Mouse (Mus musculus): ENCODE data around the gene Cnot11. TPM values are rescaled to one million over a fixed set of nuclear protein-coding genes. Genes with fewer than 3 reads are reported as not detected.
A peak's percentile ranks its signal among the peaks of the same experiment; 100 is the strongest.

The Cnot11 gene
- polyA plus RNA-seq, 2 experiments = 23.8 to 30.6 TPM

GRCm38 (mm10) chr1:39533917-39534316, 875 bp upstream of the Cnot11 start:
- peaks cover 17% of the 10 kb centered on the region for H3K36me3 ChIP-seq (ENCODE audit: control insufficient read depth, insufficient read depth, low read length)
- H3K9ac ChIP-seq (ENCODE audit: low read depth, low read length, severe bottlenecking) = no peak overlapping the region
- 31% methylated on average over 3 of the region's 3 CpGs for WGBS
- no peaks in the 10 kb centered on the region for H3K27me3 ChIP-seq (ENCODE audit: control insufficient read depth, insufficient read depth, low read length)
- no peaks in the 10 kb centered on the region for H3K9me3 ChIP-seq (ENCODE audit: control insufficient read depth, low read length)
- DNase-seq (ENCODE audit: low spot score) = no peak
- no peak for ATAC-seq (ENCODE audit: low FRiP score, low read depth)
- H3K4me2 ChIP-seq (replicated peaks; ENCODE audit: low read depth, low read length, severe bottlenecking) = no peak overlapping the region
- no peak for TF ChIP-seq POLR2A (IDR thresholded peaks at IDR 0.05; ENCODE audit: borderline replicate concordance, extremely low read depth, insufficient read depth, insufficient read length)
- no peak overlapping the region for H3K27ac ChIP-seq (replicated peaks; ENCODE audit: low read depth, low read length)
- H3K4me1 ChIP-seq (ENCODE audit: control insufficient read depth, insufficient read depth, low read length) = peaks cover 18% of the 10 kb centered on the region
- no peak overlapping the region for H3K4me3 ChIP-seq (replicated peaks; ENCODE audit: low read length)

GRCm38 (mm10) chr1:39535515-39536311, 921 bp downstream of the Cnot11 start:
- peaks cover 18% of the 10 kb centered on the region for H3K4me1 ChIP-seq (ENCODE audit: control insufficient read depth, insufficient read depth, low read length)
- under 1% methylated on average over 84 of the region's 100 CpGs for WGBS
- ATAC-seq (ENCODE audit: low FRiP score, low read depth) = peak; percentile 93
- peak; percentile 97 for DNase-seq (ENCODE audit: low spot score)
- peak overlapping the region; percentile 88 for H3K27ac ChIP-seq (replicated peaks; ENCODE audit: low read depth, low read length)
- peak overlapping the region; percentile 67 for H3K4me2 ChIP-seq (replicated peaks; ENCODE audit: low read depth, low read length, severe bottlenecking)
- H3K9me3 ChIP-seq (ENCODE audit: control insufficient read depth, low read length) = peaks cover 8% of the 10 kb centered on the region
- H3K4me3 ChIP-seq (replicated peaks; ENCODE audit: low read length) = peak overlapping the region; percentile 92
- no peaks in the 10 kb centered on the region for H3K27me3 ChIP-seq (ENCODE audit: control insufficient read depth, insufficient read depth, low read length)
- peaks cover 35% of the 10 kb centered on the region for H3K36me3 ChIP-seq (ENCODE audit: control insufficient read depth, insufficient read depth, low read length)
- H3K9ac ChIP-seq (ENCODE audit: low read depth, low read length, severe bottlenecking) = peak overlapping the region; percentile 91
- TF ChIP-seq POLR2A (IDR thresholded peaks at IDR 0.05; ENCODE audit: borderline replicate concordance, extremely low read depth, insufficient read depth, insufficient read length) = peak; percentile 54; the same call in 1 of the 2 replicates

- H3K27ac ChIP-seq (replicated peaks; ENCODE audit: low read depth, low read length) = no peak overlapping the region
- DNase-seq (ENCODE audit: low spot score) (no peak), ATAC-seq (ENCODE audit: low FRiP score, low read depth) (no peak)
- peaks cover 18% of the 10 kb centered on the region for H3K4me1 ChIP-seq (ENCODE audit: control insufficient read depth, insufficient read depth, low read length)
- peak overlapping the region; percentile 67 for H3K4me2 ChIP-seq (replicated peaks; ENCODE audit: low read depth, low read length, severe bottlenecking)
- peak overlapping the region; percentile 91 for H3K9ac ChIP-seq (ENCODE audit: low read depth, low read length, severe bottlenecking)
- H3K27me3 ChIP-seq (ENCODE audit: control insufficient read depth, insufficient read depth, low read length) = no peaks in the 10 kb centered on the region
- peaks cover 8% of the 10 kb centered on the region for H3K9me3 ChIP-seq (ENCODE audit: control insufficient read depth, low read length)
- peak overlapping the region; percentile 92 for H3K4me3 ChIP-seq (replicated peaks; ENCODE audit: low read length)
- 38% methylated on average over 7 of the region's 7 CpGs for WGBS
- no peak for TF ChIP-seq POLR2A (IDR thresholded peaks at IDR 0.05; ENCODE audit: borderline replicate concordance, extremely low read depth, insufficient read depth, insufficient read length)
- H3K36me3 ChIP-seq (ENCODE audit: control insufficient read depth, insufficient read depth, low read length) = peaks cover 41% of the 10 kb centered on the region
Observed at GRCm38 (mm10) chr1:39536701-39537100, 1.9 kb downstream of the Cnot11 start.

- Histone ChIP-seq H3K4me3 (replicated peaks; ENCODE audit: low read length) (no peak overlapping the region), H3K4me2 (replicated peaks; ENCODE audit: low read depth, low read length, severe bottlenecking) (no peak overlapping the region), H3K9me3 (ENCODE audit: control insufficient read depth, low read length) (peaks cover 8% of the 10 kb centered on the region), H3K9ac (ENCODE audit: low read depth, low read length, severe bottlenecking) (no peak overlapping the region), H3K36me3 (ENCODE audit: control insufficient read depth, insufficient read depth, low read length) (peaks cover 51% of the 10 kb centered on the region), H3K4me1 (ENCODE audit: control insufficient read depth, insufficient read depth, low read length) (peaks cover 18% of the 10 kb centered on the region), H3K27me3 (ENCODE audit: control insufficient read depth, insufficient read depth, low read length) (no peaks in the 10 kb centered on the region), H3K27ac (replicated peaks; ENCODE audit: low read depth, low read length) (no peak overlapping the region)
- DNase-seq (ENCODE audit: low spot score) = no peak
- no peak for ATAC-seq (ENCODE audit: low FRiP score, low read depth)
- 88% methylated on average over 10 of the region's 10 CpGs for WGBS
- TF ChIP-seq POLR2A (IDR thresholded peaks at IDR 0.05; ENCODE audit: borderline replicate concordance, extremely low read depth, insufficient read depth, insufficient read length) = no peak
Observed at GRCm38 (mm10) chr1:39537631-39538380, 3.0 kb downstream of the Cnot11 start.

GRCm38 (mm10) chr1:39540592-39540991, 5.8 kb downstream of the Cnot11 start:
- no peaks in the 10 kb centered on the region for H3K27me3 ChIP-seq (ENCODE audit: control insufficient read depth, insufficient read depth, low read length)
- H3K9me3 ChIP-seq (ENCODE audit: control insufficient read depth, low read length) = peaks cover 8% of the 10 kb centered on the region
- no peak overlapping the region for H3K4me3 ChIP-seq (replicated peaks; ENCODE audit: low read length)
- no peak overlapping the region for H3K27ac ChIP-seq (replicated peaks; ENCODE audit: low read depth, low read length)
- H3K9ac ChIP-seq (ENCODE audit: low read depth, low read length, severe bottlenecking) = no peak overlapping the region
- ATAC-seq (ENCODE audit: low FRiP score, low read depth) = no peak
- H3K36me3 ChIP-seq (ENCODE audit: control insufficient read depth, insufficient read depth, low read length) = peaks cover 72% of the 10 kb centered on the region
- TF ChIP-seq POLR2A (IDR thresholded peaks at IDR 0.05; ENCODE audit: borderline replicate concordance, extremely low read depth, insufficient read depth, insufficient read length) = no peak
- H3K4me2 ChIP-seq (replicated peaks; ENCODE audit: low read depth, low read length, severe bottlenecking) = no peak overlapping the region
- peaks cover 13% of the 10 kb centered on the region for H3K4me1 ChIP-seq (ENCODE audit: control insufficient read depth, insufficient read depth, low read length)
- no peak for DNase-seq (ENCODE audit: low spot score)

Data from limb, embryonic 14.5 days (tissue).